Mouse (Mus musculus) bone marrow macrophage, adult 2 months (primary cell): ENCODE measurements at regions not wholly inside any gene's neighbourhood (a gene's known extent, or its start where the extent isn't known, plus 50 kb on each side); places are given as distances from the start of the nearest gene placed in this dataset.

Experiments used
- CTCF ChIP-seq: IDR thresholded peaks from 2 replicates; pipeline ENCODE4 v1.5.1; 2012; ENCODE audit warnings: low read depth, mild to moderate bottlenecking, low read length, moderate library complexity
- POLR2A ChIP-seq: IDR thresholded peaks from 2 replicates; pipeline ENCODE4 v1.6.1; 2012; ENCODE audit warnings: mild to moderate bottlenecking, low read depth, low read length, borderline replicate concordance

DNA sequence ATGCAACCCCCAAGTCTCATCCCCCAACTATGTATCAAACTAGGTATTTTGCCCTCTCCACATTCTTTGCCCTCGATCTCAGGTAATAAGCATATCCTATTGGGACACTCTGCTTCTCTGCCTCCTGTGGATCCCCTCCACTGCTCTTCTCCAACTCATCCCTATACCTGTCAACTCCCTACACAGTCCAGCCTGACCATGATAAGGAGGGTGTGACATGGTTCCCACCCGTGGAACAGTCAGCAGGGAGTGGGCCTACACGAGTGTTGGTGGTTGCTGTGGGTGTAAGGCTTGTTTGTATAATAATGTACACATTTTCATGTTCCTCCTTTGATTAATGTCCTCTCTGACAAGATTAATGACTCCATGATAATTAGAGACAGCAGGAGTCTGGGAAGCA, 1199.0 kb downstream of the 9330182O14Rik start:
- TF ChIP-seq POLR2A (no peak), CTCF (no peak)
